Mouse (Mus musculus): Measurements from ENCODE around the gene Vmn1r132. TPM values are rescaled to one million over a fixed set of nuclear protein-coding genes. Genes with fewer than 3 reads are reported as not detected.
"Not testable (repeated sequence)": the region's sequence is repeated elsewhere in the genome, so short reads cannot be mapped to it uniquely, and the experiment has no call there.

The Vmn1r132 gene
- not detected in 2 replicates for polyA plus RNA-seq (2016; fragmentation: Nextera tagmentation; extraction: Ambion mirVana)

DNA sequence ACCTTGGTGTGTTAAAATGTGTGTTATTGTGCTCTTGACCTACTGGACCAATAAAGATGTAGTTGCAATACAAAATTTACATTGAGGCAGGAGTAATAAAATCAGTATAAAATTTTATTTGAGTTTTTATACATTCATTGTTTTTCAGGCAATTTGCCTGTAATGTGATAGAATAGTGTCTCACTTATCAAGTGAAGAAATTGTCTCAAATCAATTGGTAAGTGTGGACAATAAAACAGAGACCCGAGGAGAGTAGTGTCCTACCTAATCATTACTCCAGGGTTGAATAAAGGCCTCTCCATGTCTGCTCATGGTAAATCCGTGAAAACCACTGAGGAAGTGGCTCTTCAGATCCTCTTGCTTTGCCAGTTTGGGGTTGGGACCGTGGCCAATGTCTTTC lies at the start of gene Vmn1r132:
Vmn1r132 (plus strand) TSS at position 301 of the 400 bp plus-strand sequence.
- not testable (repeated sequence) for H3K27ac ChIP-seq (replicated peaks); H3K27me3 ChIP-seq (ENCODE audit: low read depth, poor library complexity, severe bottlenecking); H3K36me3 ChIP-seq; H3K4me1 ChIP-seq; H3K4me3 ChIP-seq; DNase-seq (ENCODE audit: low spot score); H3K9me3 ChIP-seq (replicated peaks)
- no CpG with 5 or more reads among the region's 3 CpGs for WGBS

Other genes starting within 250 kb of the Vmn1r132 start
- not detected in 2 replicates for gene Gm6882, start 181.3 kb upstream of the Vmn1r132 start, polyA plus RNA-seq (2016; fragmentation: Nextera tagmentation; extraction: Ambion mirVana)
- gene Vmn1r130, start 102.3 kb upstream of the Vmn1r132 start, polyA plus RNA-seq (2016; fragmentation: Nextera tagmentation; extraction: Ambion mirVana) = not detected in 2 replicates
- not detected in 2 replicates for gene Vmn1r131, start 68.0 kb upstream of the Vmn1r132 start, polyA plus RNA-seq (2016; fragmentation: Nextera tagmentation; extraction: Ambion mirVana)
- gene Gm4175, start 147.4 kb downstream of the Vmn1r132 start, polyA plus RNA-seq (2016; fragmentation: Nextera tagmentation; extraction: Ambion mirVana) = not detected in 2 replicates
- gene Gm4177, start 182.6 kb downstream of the Vmn1r132 start, polyA plus RNA-seq (2016; fragmentation: Nextera tagmentation; extraction: Ambion mirVana) = not detected in 2 replicates
- gene Vmn1r135, start 218.3 kb downstream of the Vmn1r132 start, polyA plus RNA-seq (2016; fragmentation: Nextera tagmentation; extraction: Ambion mirVana) = not detected in 2 replicates
- not detected in 2 replicates for gene Gm5725, start 230.2 kb downstream of the Vmn1r132 start, polyA plus RNA-seq (2016; fragmentation: Nextera tagmentation; extraction: Ambion mirVana)

Measured in midbrain, embryonic 10.5 days (tissue).